In the genomic region with DNA sequence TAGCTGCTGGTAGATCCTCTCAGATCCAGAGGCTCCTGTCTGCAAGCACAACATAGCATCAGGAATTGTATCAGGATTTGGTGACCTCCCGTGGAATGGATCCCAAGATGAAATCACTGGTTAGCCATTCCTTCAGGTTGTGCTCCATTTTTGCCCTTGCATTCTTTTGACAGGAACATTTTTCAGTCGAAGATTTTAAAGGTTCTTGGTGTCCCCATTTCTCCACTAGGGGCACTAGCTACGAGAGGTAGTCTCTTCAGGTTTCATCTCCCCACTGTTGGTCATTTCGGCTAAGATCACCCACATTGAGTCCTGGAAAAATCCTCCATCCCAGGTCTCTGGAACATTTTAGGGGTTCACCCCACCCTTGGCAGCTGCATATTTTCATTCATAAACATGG, we compare ENCODE assay signal across 10 mouse cellular contexts. TPM values are rescaled to one million over a fixed set of nuclear protein-coding genes. Genes with fewer than 3 reads are reported as not detected.
DNase-seq lines count a peak whose midpoint lies in the region; ATAC-seq and TF ChIP-seq lines count a peak whose summit lies in the region.
"Had no signal": no experiment of that assay in that cellular context is flagged by ENCODE, and none has a peak within 500 bp of the region (broad histone marks: within the 10 kb centered on the region; RNA-seq: fewer than 3 reads in every experiment).

No protein-coding gene starts in this region.

- H3K27me3 ChIP-seq in kidney, adult 2 months (replicated peaks; ENCODE audit: control insufficient read depth, insufficient read depth, low read length), result no peaks in the 10 kb centered on the region

- H3K4me3 ChIP-seq in kidney, adult 2 months (ENCODE audit: insufficient read depth, low read depth, low read length), result no peak overlapping the region

- 0 out of 2 replicates have a peak, but pooled peaks have one; percentile 10 for TF ChIP-seq CTCF in kidney, adult 2 months (conservative IDR thresholded peaks at IDR 0.05; ENCODE audit: insufficient read depth, insufficient read length, low read depth, low read length)

- DNase-seq in kidney, adult 2 months, result peak; percentile 14
- no peak for DNase-seq in kidney, postnatal 4 days
- DNase-seq in 3T3-L1 (ENCODE audit: low read depth, low spot score) (peak; percentile 33), A20 (ENCODE audit: low read depth, low spot score) (peak; percentile 33)
- no peak for DNase-seq in urinary bladder, postnatal 36 days (ENCODE audit: low spot score in 2 of 2)
- no peak for DNase-seq in right cerebral cortex, adult 18-20 months
- DNase-seq: thymus, adult 2 months had no signal

- H3K4me1 ChIP-seq in kidney, adult 2 months (ENCODE audit: control insufficient read depth, insufficient read depth, low read length), result no peaks in the 10 kb centered on the region

- H3K27ac ChIP-seq in kidney, adult 2 months (ENCODE audit: insufficient read depth, low read depth, low read length), result no peak overlapping the region

- WGBS in kidney, adult 2 months, result 83% methylated on average over 4 of the region's 4 CpGs

- peaks cover 6% of the 10 kb centered on the region for H3K36me3 ChIP-seq in kidney, adult 2 months (ENCODE audit: control insufficient read depth, insufficient read depth, low read length)

- 0 out of 2 replicates have a peak, but pooled peaks have one; percentile 42 for ATAC-seq in common myeloid progenitor, adult 5-6 weeks (replicated peaks; ENCODE audit: low read depth, poor library complexity, severe bottlenecking)

- no peak for TF ChIP-seq POLR2A in kidney, adult 2 months (IDR thresholded peaks at IDR 0.05; ENCODE audit: low read depth, low read length)

RNA-seq across cellular contexts. Expression of a gene that starts 33.3 kb away (rescaled TPM):
- polyA plus RNA-seq in kidney, adult 2 months (2012; rRNA removed), result 4.3 and 6.5 TPM in 2 replicates
- total RNA-seq in common myeloid progenitor, adult 5-6 weeks (2017), result 113 and 127 TPM in 2 replicates

RNA-seq across cellular contexts. Expression of a gene that starts 53.1 kb away (rescaled TPM):
- 0.09 TPM in 1 of 2 replicates, not detected in the other for polyA plus RNA-seq in kidney, adult 2 months (2012; rRNA removed)
- 0.32 TPM in 1 of 2 replicates, not detected in the other for total RNA-seq in common myeloid progenitor, adult 5-6 weeks (2017)
- total RNA-seq: layer of hippocampus, postnatal 14 days; liver, adult 2 months had no signal
- polyA plus RNA-seq: liver, adult 2 months had no signal

Comparison
In these comparisons a context has a peak if more than half of its experiments do, and no peak if none do; other contexts are left out.
1. DNase-seq: peak in kidney, adult 2 months (single experiment), 3T3-L1 (single experiment) and A20 (single experiment); none in kidney, postnatal 4 days (0 of 2), urinary bladder, postnatal 36 days (0 of 2) and right cerebral cortex, adult 18-20 months (single experiment).